Mouse (Mus musculus) forebrain, embryonic 11.5 days (tissue): ENCODE data around the gene Pcdh9. TPM values are rescaled to one million over a fixed set of nuclear protein-coding genes. Genes with fewer than 3 reads are reported as not detected.

ENCODE experiments used
- ATAC-seq: fragments of 200-750 bp; cut with Nextera tagmentation; replicated peaks from 2 replicates; pipeline ENCODE4 v1.8.0; 2017; ENCODE audit warnings: moderate TSS enrichment; ENCODE audit not compliant: low FRiP score
- DNase-seq: peaks from one replicate; pipeline ENCODE4 v3.0.0-alpha.2; 2017; ENCODE audit warnings: low spot score
- H3K27ac ChIP-seq: fragments of 300-500 bp; sonication (generic); 2 replicates; pipeline ENCODE4 v1.5.1; 2014; ENCODE audit warnings: low read depth, low read length
- H3K27me3 ChIP-seq: fragments of 300-500 bp; sonication (generic); 2 replicates; pipeline ENCODE4 v1.6.1; 2014; ENCODE audit warnings: mild to moderate bottlenecking, low read length, mixed read lengths; ENCODE audit not compliant: control insufficient read depth, insufficient read depth
- H3K36me3 ChIP-seq: fragments of 300-500 bp; sonication (generic); 2 replicates; pipeline ENCODE4 v1.6.1; 2014; ENCODE audit warnings: mild to moderate bottlenecking, low read length, moderate library complexity, mixed read lengths; ENCODE audit not compliant: control insufficient read depth, insufficient read depth
- H3K4me1 ChIP-seq: fragments of 300-500 bp; sonication (generic); replicated peaks from 2 replicates; pipeline ENCODE4 v1.6.1; 2014; ENCODE audit warnings: low read length, mixed read lengths; ENCODE audit not compliant: control insufficient read depth, insufficient read depth
- H3K4me2 ChIP-seq: fragments of 300-500 bp; sonication (generic); 2 replicates; pipeline ENCODE4 v1.6.1; 2014; ENCODE audit warnings: low read depth, mild to moderate bottlenecking, low read length, moderate library complexity, mixed read lengths; ENCODE audit not compliant: severe bottlenecking
- H3K4me3 ChIP-seq: fragments of 300-500 bp; sonication (generic); 2 replicates; pipeline ENCODE4 v1.5.1; 2014; ENCODE audit warnings: low read depth, low read length
- H3K9ac ChIP-seq: fragments of 300-500 bp; sonication (generic); 2 replicates; pipeline ENCODE4 v1.6.1; 2014; ENCODE audit warnings: low read length
- H3K9me3 ChIP-seq: fragments of 300-500 bp; sonication (generic); 2 replicates; pipeline ENCODE4 v1.6.1; 2016; ENCODE audit warnings: low read length, mixed read lengths; ENCODE audit not compliant: control insufficient read depth
- WGBS: fragments of 180-500 bp; shearing (Covaris S2); extraction: QIAGEN DNeasy Blood & Tissue Kit; methylation state at CpG from one replicate; pipeline ENCODE4 v1.1.7; 2014; 5-methylcytosine and 5-hydroxymethylcytosine counted together
- polyA plus RNA-seq: library from polyadenylated mRNA; unstranded; fragments of >200 nt; fragmentation: Nextera tagmentation; extraction: Ambion mirVana; gene quantifications from 2 replicates; pipeline ENCODE4 v1.2.1, GENCODE M21; 2014

The Pcdh9 gene
- polyA plus RNA-seq, 1 experiment from 2014 or later = 54.5 TPM

GRCm38 (mm10) chr14:93564361-93564760, 326.1 kb downstream of the Pcdh9 start:
- ATAC-seq = no peak
- Histone ChIP-seq H3K27me3 (no peaks in the 10 kb centered on the region), H3K9me3 (no peaks in the 10 kb centered on the region), H3K9ac (no peak overlapping the region), H3K27ac (no peak overlapping the region), H3K4me2 (no peak overlapping the region), H3K4me3 (no peak overlapping the region), H3K4me1 (no peaks in the 10 kb centered on the region), H3K36me3 (no peaks in the 10 kb centered on the region)
- DNase-seq = no peak
- 72% methylated on average over 2 of the region's 2 CpGs for WGBS

- H3K4me1 ChIP-seq = no peaks in the 10 kb centered on the region
- no peak overlapping the region for H3K4me2 ChIP-seq
- no peaks in the 10 kb centered on the region for H3K9me3 ChIP-seq
- H3K27me3 ChIP-seq = no peaks in the 10 kb centered on the region
- no peaks in the 10 kb centered on the region for H3K36me3 ChIP-seq
- DNase-seq (no peak), ATAC-seq (no peak)
- 88% methylated on average over 1 of the region's 1 CpGs for WGBS
- no peak overlapping the region for H3K4me3 ChIP-seq
- H3K27ac ChIP-seq = no peak overlapping the region
- no peak overlapping the region for H3K9ac ChIP-seq
Observed at GRCm38 (mm10) chr14:93561577-93561976, 328.9 kb downstream of the Pcdh9 start.

- no peaks in the 10 kb centered on the region for H3K9me3 ChIP-seq
- no peak overlapping the region for H3K9ac ChIP-seq
- ATAC-seq (no peak), DNase-seq (no peak)
- H3K4me3 ChIP-seq = no peak overlapping the region
- WGBS = 58% methylated on average over 3 of the region's 3 CpGs
- no peaks in the 10 kb centered on the region for H3K27me3 ChIP-seq
- H3K4me2 ChIP-seq = no peak overlapping the region
- no peaks in the 10 kb centered on the region for H3K4me1 ChIP-seq
- no peaks in the 10 kb centered on the region for H3K36me3 ChIP-seq
- no peak overlapping the region for H3K27ac ChIP-seq
Observed at GRCm38 (mm10) chr14:93553771-93554170, 336.7 kb downstream of the Pcdh9 start.

GRCm38 (mm10) chr14:93545575-93545974, 344.9 kb downstream of the Pcdh9 start:
- H3K4me2 ChIP-seq = no peak overlapping the region
- ATAC-seq (no peak), DNase-seq (no peak)
- no peak overlapping the region for H3K9ac ChIP-seq
- 85% methylated on average over 6 of the region's 6 CpGs for WGBS
- no peak overlapping the region for H3K4me3 ChIP-seq
- no peaks in the 10 kb centered on the region for H3K9me3 ChIP-seq
- H3K4me1 ChIP-seq = no peaks in the 10 kb centered on the region
- no peak overlapping the region for H3K27ac ChIP-seq
- H3K36me3 ChIP-seq = no peaks in the 10 kb centered on the region
- no peaks in the 10 kb centered on the region for H3K27me3 ChIP-seq

GRCm38 (mm10) chr14:93543970-93544627, 346.4 kb downstream of the Pcdh9 start:
- Histone ChIP-seq H3K4me2 (no peak overlapping the region), H3K9ac (no peak overlapping the region), H3K27me3 (no peaks in the 10 kb centered on the region), H3K4me1 (no peaks in the 10 kb centered on the region), H3K4me3 (no peak overlapping the region), H3K36me3 (no peaks in the 10 kb centered on the region), H3K9me3 (no peaks in the 10 kb centered on the region), H3K27ac (no peak overlapping the region)
- 90% methylated on average over 11 of the region's 11 CpGs for WGBS
- no peak for ATAC-seq
- DNase-seq = no peak

GRCm38 (mm10) chr14:93543561-93543960, 346.9 kb downstream of the Pcdh9 start:
- Histone ChIP-seq H3K9ac (no peak overlapping the region), H3K9me3 (no peaks in the 10 kb centered on the region), H3K4me3 (no peak overlapping the region), H3K4me1 (no peaks in the 10 kb centered on the region), H3K36me3 (no peaks in the 10 kb centered on the region), H3K4me2 (no peak overlapping the region), H3K27ac (no peak overlapping the region), H3K27me3 (no peaks in the 10 kb centered on the region)
- no peak for DNase-seq
- 61% methylated on average over 3 of the region's 3 CpGs for WGBS
- ATAC-seq = no peak

- Histone ChIP-seq H3K4me3 (no peak overlapping the region), H3K4me2 (no peak overlapping the region), H3K27me3 (no peaks in the 10 kb centered on the region), H3K4me1 (no peaks in the 10 kb centered on the region), H3K36me3 (no peaks in the 10 kb centered on the region), H3K9me3 (no peaks in the 10 kb centered on the region), H3K27ac (no peak overlapping the region), H3K9ac (no peak overlapping the region)
- 85% methylated on average over 4 of the region's 4 CpGs for WGBS
- DNase-seq (no peak), ATAC-seq (no peak)
Observed at GRCm38 (mm10) chr14:93534928-93535327, 355.6 kb downstream of the Pcdh9 start.

- Histone ChIP-seq H3K36me3 (no peaks in the 10 kb centered on the region), H3K4me1 (no peaks in the 10 kb centered on the region), H3K4me2 (no peak overlapping the region), H3K4me3 (no peak overlapping the region), H3K9me3 (no peaks in the 10 kb centered on the region), H3K9ac (no peak overlapping the region), H3K27ac (no peak overlapping the region), H3K27me3 (no peaks in the 10 kb centered on the region)
- WGBS = 82% methylated on average over 8 of the region's 8 CpGs
- DNase-seq (no peak), ATAC-seq (no peak)
Observed at GRCm38 (mm10) chr14:93523430-93523829, 367.0 kb downstream of the Pcdh9 start.

GRCm38 (mm10) chr14:93520166-93520565, 370.3 kb downstream of the Pcdh9 start:
- H3K27ac ChIP-seq = no peak overlapping the region
- H3K36me3 ChIP-seq = no peaks in the 10 kb centered on the region
- no peak overlapping the region for H3K4me2 ChIP-seq
- WGBS = 89% methylated on average over 5 of the region's 5 CpGs
- no peaks in the 10 kb centered on the region for H3K27me3 ChIP-seq
- no peak overlapping the region for H3K4me3 ChIP-seq
- DNase-seq (no peak), ATAC-seq (no peak)
- no peaks in the 10 kb centered on the region for H3K4me1 ChIP-seq
- H3K9ac ChIP-seq = no peak overlapping the region
- H3K9me3 ChIP-seq = no peaks in the 10 kb centered on the region
